Mouse (Mus musculus) heart, embryonic 10.5 days (tissue): ENCODE measurements at regions not wholly inside any gene's neighbourhood (a gene's known extent, or its start where the extent isn't known, plus 50 kb on each side); places are given as distances from the start of the nearest gene placed in this dataset.
A peak's percentile ranks its signal among the peaks of the same experiment; 100 is the strongest.

Source experiments
- DNase-seq: peaks from one replicate; pipeline ENCODE4 v3.0.0-alpha.2; 2017; ENCODE audit warnings: low spot score
- H3K27ac ChIP-seq: fragments of 300-500 bp; sonication (generic); 2 replicates; pipeline ENCODE4 v1.5.1; 2016; ENCODE audit warnings: mild to moderate bottlenecking
- H3K27me3 ChIP-seq: fragments of 300-500 bp; sonication (generic); 2 replicates; pipeline ENCODE4 v1.6.1; 2016; ENCODE audit warnings: mild to moderate bottlenecking; ENCODE audit not compliant: poor library complexity, insufficient read depth, severe bottlenecking
- H3K36me3 ChIP-seq: fragments of 300-500 bp; sonication (generic); 2 replicates; pipeline ENCODE4 v1.6.1; 2016; ENCODE audit warnings: mild to moderate bottlenecking, moderate library complexity
- H3K4me1 ChIP-seq: fragments of 300-500 bp; sonication (generic); 2 replicates; pipeline ENCODE4 v1.6.1; 2016; ENCODE audit warnings: mild to moderate bottlenecking
- H3K4me3 ChIP-seq: fragments of 300-500 bp; sonication (generic); 2 replicates; pipeline ENCODE4 v1.5.1; 2016; ENCODE audit warnings: mild to moderate bottlenecking, moderate library complexity
- H3K9me3 ChIP-seq: fragments of 300-500 bp; sonication (generic); 2 replicates; pipeline ENCODE4 v1.6.1; 2016; ENCODE audit warnings: mild to moderate bottlenecking, moderate library complexity
- WGBS: fragments of 180-500 bp; shearing (Covaris S2); methylation state at CpG from one replicate; pipeline ENCODE4 v1.1.7; 2016; 5-methylcytosine and 5-hydroxymethylcytosine counted together

GRCm38 (mm10) chr8:8802317-8802716, 112.0 kb upstream of the Arglu1 start:
- no peak for DNase-seq
- no peaks in the 10 kb centered on the region for H3K9me3 ChIP-seq
- WGBS: 58% methylated on average over 5 of the region's 5 CpGs
- no peaks in the 10 kb centered on the region for H3K27me3 ChIP-seq
- H3K27ac ChIP-seq: no peak overlapping the region
- no peak overlapping the region for H3K4me3 ChIP-seq
- H3K36me3 ChIP-seq: no peaks in the 10 kb centered on the region
- peaks cover 11% of the 10 kb centered on the region for H3K4me1 ChIP-seq

- Histone ChIP-seq H3K27ac (0 out of 2 replicates have a peak overlapping the region, but pooled peaks have one; percentile 47), H3K4me1 (peaks cover 11% of the 10 kb centered on the region)
- 52% methylated on average over 5 of the region's 5 CpGs for WGBS
Measured at GRCm38 (mm10) chr8:8801578-8801977, 111.3 kb upstream of the Arglu1 start.

GRCm38 (mm10) chr8:8797521-8797920, 107.2 kb upstream of the Arglu1 start:
- no peak overlapping the region for H3K4me3 ChIP-seq
- H3K9me3 ChIP-seq: no peaks in the 10 kb centered on the region
- no peak for DNase-seq
- WGBS: 53% methylated on average over 3 of the region's 3 CpGs
- peak overlapping the region; percentile 60; the same call in 1 of the 2 replicates for H3K27ac ChIP-seq
- H3K4me1 ChIP-seq: peaks cover 11% of the 10 kb centered on the region
- H3K27me3 ChIP-seq: no peaks in the 10 kb centered on the region
- no peaks in the 10 kb centered on the region for H3K36me3 ChIP-seq

More at GRCm38 (mm10) chr8:8801578-8801977, 111.3 kb upstream of the Arglu1 start:
- no peaks in the 10 kb centered on the region for H3K9me3 ChIP-seq
- no peak for DNase-seq
- no peak overlapping the region for H3K4me3 ChIP-seq
- H3K36me3 ChIP-seq: no peaks in the 10 kb centered on the region
- H3K27me3 ChIP-seq: no peaks in the 10 kb centered on the region

- Histone ChIP-seq H3K27ac (peak overlapping the region; percentile 4; the same call in 1 of the 2 replicates), H3K9me3 (no peaks in the 10 kb centered on the region), H3K36me3 (no peaks in the 10 kb centered on the region), H3K4me3 (no peak overlapping the region), H3K4me1 (peaks cover 11% of the 10 kb centered on the region), H3K27me3 (no peaks in the 10 kb centered on the region)
- WGBS: 54% methylated on average over 9 of the region's 9 CpGs
- DNase-seq: no peak
Measured at GRCm38 (mm10) chr8:8796951-8797350, 106.6 kb upstream of the Arglu1 start.

- H3K27ac ChIP-seq: no peak overlapping the region
- H3K4me3 ChIP-seq: no peak overlapping the region
- H3K9me3 ChIP-seq: no peaks in the 10 kb centered on the region
- no peaks in the 10 kb centered on the region for H3K27me3 ChIP-seq
- H3K36me3 ChIP-seq: no peaks in the 10 kb centered on the region
- H3K4me1 ChIP-seq: peaks cover 5% of the 10 kb centered on the region
- no peak for DNase-seq
- 75% methylated on average over 6 of the region's 6 CpGs for WGBS
Measured at GRCm38 (mm10) chr8:8794711-8795110, 104.4 kb upstream of the Arglu1 start.

GRCm38 (mm10) chr8:8779931-8780330, 89.6 kb upstream of the Arglu1 start:
- no peak overlapping the region for H3K27ac ChIP-seq
- 79% methylated on average over 15 of the region's 15 CpGs for WGBS
- H3K4me3 ChIP-seq: no peak overlapping the region
- no peaks in the 10 kb centered on the region for H3K27me3 ChIP-seq
- no peaks in the 10 kb centered on the region for H3K9me3 ChIP-seq
- H3K4me1 ChIP-seq: peaks cover 3% of the 10 kb centered on the region; the same call in 1 of the 2 replicates
- DNase-seq: no peak
- no peaks in the 10 kb centered on the region for H3K36me3 ChIP-seq

- no peaks in the 10 kb centered on the region for H3K27me3 ChIP-seq
Measured at GRCm38 (mm10) chr8:8774496-8775015, 84.2 kb upstream of the Arglu1 start.

GRCm38 (mm10) chr8:8772424-8772823, 82.1 kb upstream of the Arglu1 start:
- H3K27me3 ChIP-seq: no peaks in the 10 kb centered on the region
- no peak for DNase-seq
- WGBS: 71% methylated on average over 5 of the region's 5 CpGs
- H3K4me3 ChIP-seq: no peak overlapping the region
- H3K4me1 ChIP-seq: peaks cover 9% of the 10 kb centered on the region
- H3K27ac ChIP-seq: no peak overlapping the region
- H3K9me3 ChIP-seq: no peaks in the 10 kb centered on the region
- no peaks in the 10 kb centered on the region for H3K36me3 ChIP-seq

More at GRCm38 (mm10) chr8:8774496-8775015, 84.2 kb upstream of the Arglu1 start:
- Histone ChIP-seq H3K4me3 (no peak overlapping the region), H3K36me3 (no peaks in the 10 kb centered on the region), H3K27ac (no peak overlapping the region; the same call in 1 of the 2 replicates), H3K9me3 (no peaks in the 10 kb centered on the region), H3K4me1 (peaks cover 9% of the 10 kb centered on the region)
- WGBS: 15% methylated on average over 5 of the region's 5 CpGs
- DNase-seq: no peak

GRCm38 (mm10) chr8:8770397-8770796, 80.1 kb upstream of the Arglu1 start:
- no peak for DNase-seq
- peaks cover 19% of the 10 kb centered on the region for H3K4me1 ChIP-seq
- H3K27ac ChIP-seq: no peak overlapping the region
- H3K9me3 ChIP-seq: no peaks in the 10 kb centered on the region
- no peaks in the 10 kb centered on the region for H3K36me3 ChIP-seq
- H3K27me3 ChIP-seq: no peaks in the 10 kb centered on the region
- 66% methylated on average over 8 of the region's 8 CpGs for WGBS
- H3K4me3 ChIP-seq: no peak overlapping the region

- Histone ChIP-seq H3K27me3 (no peaks in the 10 kb centered on the region), H3K4me1 (peaks cover 10% of the 10 kb centered on the region), H3K27ac (no peak overlapping the region), H3K9me3 (no peaks in the 10 kb centered on the region), H3K36me3 (no peaks in the 10 kb centered on the region), H3K4me3 (no peak overlapping the region)
- no peak for DNase-seq
- WGBS: 84% methylated on average over 12 of the region's 12 CpGs
Measured at GRCm38 (mm10) chr8:8762354-8762753, 72.0 kb upstream of the Arglu1 start.

- Histone ChIP-seq H3K27ac (no peak overlapping the region), H3K4me1 (no peaks in the 10 kb centered on the region), H3K36me3 (no peaks in the 10 kb centered on the region), H3K9me3 (no peaks in the 10 kb centered on the region), H3K4me3 (no peak overlapping the region), H3K27me3 (no peaks in the 10 kb centered on the region)
- 83% methylated on average over 8 of the region's 8 CpGs for WGBS
- no peak for DNase-seq
Measured at GRCm38 (mm10) chr8:8758283-8758682, 68.0 kb upstream of the Arglu1 start.

- no peak overlapping the region for H3K27ac ChIP-seq
- H3K27me3 ChIP-seq: no peaks in the 10 kb centered on the region
- no peaks in the 10 kb centered on the region for H3K9me3 ChIP-seq
- H3K36me3 ChIP-seq: no peaks in the 10 kb centered on the region
- WGBS: 82% methylated on average over 15 of the region's 15 CpGs
- no peak for DNase-seq
- no peak overlapping the region for H3K4me3 ChIP-seq
- H3K4me1 ChIP-seq: no peaks in the 10 kb centered on the region
Measured at GRCm38 (mm10) chr8:8751208-8751607, 60.9 kb upstream of the Arglu1 start.

DNA sequence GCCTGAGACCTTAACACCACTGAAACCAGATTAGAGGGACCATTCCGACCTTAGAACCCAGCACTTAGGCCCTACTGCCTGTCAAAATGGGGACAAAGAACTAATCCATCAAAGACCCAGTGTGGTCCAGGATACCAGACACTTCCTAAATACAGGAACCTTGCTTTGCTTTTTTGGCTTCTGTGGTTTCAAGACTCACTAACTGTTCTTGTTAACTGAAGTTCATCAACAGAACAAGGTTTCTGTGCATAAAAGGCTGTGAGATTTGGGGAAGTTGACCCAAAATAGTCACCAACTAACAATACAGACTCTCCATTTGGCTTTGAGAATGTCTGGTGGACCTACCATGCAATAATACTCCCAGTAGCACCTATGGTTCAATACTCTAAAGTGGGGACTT, 56.4 kb upstream of the Arglu1 start:
- H3K36me3 ChIP-seq: no peaks in the 10 kb centered on the region
- WGBS: 59% methylated on average over 1 of the region's 1 CpGs

More for the DNA sequence above, 56.4 kb upstream of the Arglu1 start:
- Histone ChIP-seq H3K4me3 (no peak overlapping the region), H3K27ac (no peak overlapping the region), H3K9me3 (no peaks in the 10 kb centered on the region), H3K27me3 (no peaks in the 10 kb centered on the region), H3K4me1 (no peaks in the 10 kb centered on the region)
- DNase-seq: no peak
